Comparison of ENCODE assay signal across 17 mouse cellular contexts in genomic region chr1:182137204-182138125, GRCm38 (mm10). TPM values are rescaled to one million over a fixed set of nuclear protein-coding genes. Genes with fewer than 3 reads are reported as not detected.
DNase-seq lines count a peak whose midpoint lies in the region; ATAC-seq and TF ChIP-seq lines count a peak whose summit lies in the region.
"Had no signal": no experiment of that assay in that cellular context is flagged by ENCODE, and none has a peak within 500 bp of the region (broad histone marks: within the 10 kb centered on the region; RNA-seq: fewer than 3 reads in every experiment).

No protein-coding gene starts in this region.

- no peak for DNase-seq in heart, postnatal 25 days (ENCODE audit: low spot score)
- peak; percentile 40 for DNase-seq in neural tube, embryonic 11.5 days (ENCODE audit: low spot score)
- DNase-seq in neural tube, embryonic 10.5 days (ENCODE audit: extremely low spot score, low spot score), result no peak
- no peak for DNase-seq in hindbrain, embryonic 14.5 days (ENCODE audit: low spot score)
- DNase-seq in stomach, postnatal 0 days (ENCODE audit: low spot score), result peak; percentile 45
- no peak for DNase-seq in cerebellum, adult 9-11 months
- DNase-seq in liver, postnatal 0 days, result no peak
- DNase-seq: adrenal gland, postnatal 25 days; cerebellum, adult 11-12 months; right cerebral cortex, postnatal 4 days had no signal

- H3K9me3 ChIP-seq in heart, embryonic 14.5 days (ENCODE audit: control insufficient read depth, low read length), result no peaks in the 10 kb centered on the region
- no peaks in the 10 kb centered on the region for H3K9me3 ChIP-seq in neural tube, embryonic 11.5 days (ENCODE audit: control insufficient read depth, low read length)
- no peaks in the 10 kb centered on the region for H3K9me3 ChIP-seq in hindbrain, embryonic 14.5 days (ENCODE audit: control insufficient read depth, low read length)
- H3K9me3 ChIP-seq in stomach, postnatal 0 days (ENCODE audit: control insufficient read depth, low read length), result no peaks in the 10 kb centered on the region
- H3K9me3 ChIP-seq in liver, postnatal 0 days (ENCODE audit: low read length), result no peaks in the 10 kb centered on the region
- H3K9me3 ChIP-seq: liver, embryonic 12.5 days; midbrain, embryonic 10.5 days had no signal

- no peak overlapping the region for H3K27ac ChIP-seq in heart, embryonic 14.5 days (replicated peaks in 1 of 2; ENCODE audit: control insufficient read depth in 1 of 2, insufficient read depth in 1 of 2, low read depth in 2 of 2, low read length in 2 of 2)
- H3K27ac ChIP-seq in neural tube, embryonic 11.5 days (ENCODE audit: low read depth, low read length), result no peak overlapping the region
- no peak overlapping the region for H3K27ac ChIP-seq in hindbrain, embryonic 14.5 days
- H3K27ac ChIP-seq in stomach, postnatal 0 days (replicated peaks), result no peak overlapping the region
- H3K27ac ChIP-seq in liver, postnatal 0 days (ENCODE audit: low read depth), result no peak overlapping the region
- H3K27ac ChIP-seq: liver, embryonic 12.5 days; midbrain, embryonic 10.5 days had no signal

- 0 out of 4 replicates have a peak overlapping the region, but pooled peaks of 1 of the 2 experiments have one; percentile 11 for H3K4me3 ChIP-seq in heart, embryonic 14.5 days (ENCODE audit: control insufficient read depth in 1 of 2, insufficient read depth in 1 of 2, low read depth in 1 of 2, low read length in 2 of 2)
- no peak overlapping the region for H3K4me3 ChIP-seq in neural tube, embryonic 11.5 days (ENCODE audit: low read depth, low read length)
- no peak overlapping the region for H3K4me3 ChIP-seq in hindbrain, embryonic 14.5 days (replicated peaks; ENCODE audit: low read length)
- H3K4me3 ChIP-seq in stomach, postnatal 0 days (ENCODE audit: low read depth, low read length), result no peak overlapping the region
- no peak overlapping the region for H3K4me3 ChIP-seq in liver, postnatal 0 days (ENCODE audit: low read depth, low read length)
- H3K4me3 ChIP-seq: liver, embryonic 12.5 days; midbrain, embryonic 10.5 days had no signal

- intact Hi-C loops in heart, postnatal 25 days (cut with DNase I), result loop anchor here (5.0 kb wide), 1 partner anchor 400 kb away; no protein-coding TSS in a partner anchor

- H3K4me2 ChIP-seq in heart, embryonic 14.5 days (ENCODE audit: low read length), result peak overlapping the region; percentile 51
- 0 out of 2 replicates have a peak overlapping the region, but pooled peaks have one; percentile 12 for H3K4me2 ChIP-seq in neural tube, embryonic 11.5 days (ENCODE audit: low read depth)
- peak overlapping the region; percentile 21; the same call in 1 of the 2 replicates for H3K4me2 ChIP-seq in hindbrain, embryonic 14.5 days (replicated peaks)
- H3K4me2 ChIP-seq in stomach, postnatal 0 days (replicated peaks; ENCODE audit: low read depth), result no peak overlapping the region
- no peak overlapping the region for H3K4me2 ChIP-seq in liver, postnatal 0 days (ENCODE audit: low read depth, low read length)
- H3K4me2 ChIP-seq: liver, embryonic 12.5 days had no signal

- H3K9ac ChIP-seq in heart, embryonic 14.5 days (ENCODE audit: low read length), result no peak overlapping the region
- no peak overlapping the region for H3K9ac ChIP-seq in neural tube, embryonic 11.5 days (ENCODE audit: low read length)
- no peak overlapping the region for H3K9ac ChIP-seq in hindbrain, embryonic 14.5 days
- H3K9ac ChIP-seq in stomach, postnatal 0 days (ENCODE audit: low read length), result no peak overlapping the region
- H3K9ac ChIP-seq in liver, postnatal 0 days (replicated peaks), result no peak overlapping the region
- H3K9ac ChIP-seq: liver, embryonic 12.5 days had no signal

- ATAC-seq in heart, embryonic 14.5 days (ENCODE audit: insufficient number of reproducible peaks, insufficient read depth, low FRiP score, low read depth), result no peak
- 0 out of 2 replicates have a peak, but pooled peaks have one; percentile 28 for ATAC-seq in neural tube, embryonic 11.5 days (ENCODE audit: insufficient read depth, low FRiP score, low TSS enrichment)
- no peak for ATAC-seq in hindbrain, embryonic 14.5 days (ENCODE audit: low FRiP score)
- ATAC-seq in stomach, postnatal 0 days (ENCODE audit: low FRiP score, low TSS enrichment), result peak; percentile 36; the same call in 1 of the 2 replicates
- no peak for ATAC-seq in liver, postnatal 0 days
- ATAC-seq: liver, embryonic 12.5 days had no signal

- WGBS in heart, embryonic 14.5 days, result 48% methylated on average over 28 of the region's 28 CpGs
- WGBS in neural tube, embryonic 11.5 days, result 52% methylated on average over 28 of the region's 28 CpGs
- 59% methylated on average over 28 of the region's 28 CpGs for WGBS in hindbrain, embryonic 14.5 days
- 43% methylated on average over 26 of the region's 28 CpGs for WGBS in stomach, postnatal 0 days
- WGBS in liver, postnatal 0 days (ENCODE audit: insufficient replicate concordance), result 53% methylated on average over 28 of the region's 28 CpGs

- TF ChIP-seq CTCF in stomach, postnatal 0 days (IDR thresholded peaks at IDR 0.05; ENCODE audit: low read depth), result no peak
- TF ChIP-seq CTCF in liver, postnatal 0 days (IDR thresholded peaks at IDR 0.05; ENCODE audit: low read depth), result no peak

- no peak for TF ChIP-seq EP300 in stomach, postnatal 0 days (optimal IDR thresholded peaks at IDR 0.05)
- TF ChIP-seq EP300 in liver, postnatal 0 days (IDR thresholded peaks at IDR 0.05; ENCODE audit: low read depth), result no peak

- peaks cover 3 to 7% of the 10 kb centered on the region in 2 experiments; a peak in 1 of 4 replicates for H3K4me1 ChIP-seq in heart, embryonic 14.5 days (ENCODE audit: control insufficient read depth in 2 of 2, insufficient read depth in 2 of 2, low read length in 2 of 2)
- no peaks in the 10 kb centered on the region for H3K4me1 ChIP-seq in neural tube, embryonic 11.5 days (ENCODE audit: control insufficient read depth, insufficient read depth, low read length)
- no peaks in the 10 kb centered on the region for H3K4me1 ChIP-seq in hindbrain, embryonic 14.5 days (replicated peaks; ENCODE audit: control insufficient read depth, insufficient read depth, low read length)
- no peaks in the 10 kb centered on the region for H3K4me1 ChIP-seq in stomach, postnatal 0 days (replicated peaks; ENCODE audit: control insufficient read depth, insufficient read depth)
- H3K4me1 ChIP-seq in liver, postnatal 0 days (ENCODE audit: insufficient read depth), result peaks cover 6% of the 10 kb centered on the region; the same call in 1 of the 2 replicates

- H3K36me3 ChIP-seq in heart, embryonic 14.5 days (ENCODE audit: control insufficient read depth, insufficient read depth, low read length), result peaks cover 5% of the 10 kb centered on the region; the same call in 1 of the 2 replicates
- H3K36me3 ChIP-seq in neural tube, embryonic 11.5 days (ENCODE audit: control insufficient read depth, insufficient read depth, low read length), result no peaks in the 10 kb centered on the region
- peaks cover 5% of the 10 kb centered on the region for H3K36me3 ChIP-seq in hindbrain, embryonic 14.5 days (replicated peaks; ENCODE audit: control insufficient read depth, insufficient read depth)
- peaks cover 1% of the 10 kb centered on the region; the same call in 1 of the 2 replicates for H3K36me3 ChIP-seq in stomach, postnatal 0 days (ENCODE audit: control insufficient read depth, insufficient read depth, low read length)
- H3K36me3 ChIP-seq in liver, postnatal 0 days (replicated peaks; ENCODE audit: insufficient read depth, low read length), result 0 out of 2 replicates have a peak, but pooled peaks cover 4% of the 10 kb centered on the region

- no peaks in the 10 kb centered on the region for H3K27me3 ChIP-seq in heart, embryonic 14.5 days (ENCODE audit: control insufficient read depth, insufficient read depth, low read length)
- H3K27me3 ChIP-seq in neural tube, embryonic 11.5 days (ENCODE audit: control insufficient read depth, insufficient read depth, low read length), result no peaks in the 10 kb centered on the region
- H3K27me3 ChIP-seq in hindbrain, embryonic 14.5 days (ENCODE audit: control insufficient read depth, insufficient read depth, low read length), result no peaks in the 10 kb centered on the region
- H3K27me3 ChIP-seq in stomach, postnatal 0 days (ENCODE audit: control insufficient read depth, insufficient read depth, low read length), result no peaks in the 10 kb centered on the region
- no peaks in the 10 kb centered on the region for H3K27me3 ChIP-seq in liver, postnatal 0 days (ENCODE audit: insufficient read depth, low read length)

RNA-seq across cellular contexts. Expression of gene Srp9, which starts 12.9 kb away (rescaled TPM):
- 112 and 113 TPM in 2 replicates for polyA plus RNA-seq in heart, embryonic 14.5 days (2014; fragmentation: Nextera tagmentation; extraction: Ambion mirVana)
- total RNA-seq in heart, postnatal 25 days (2021), result 10 to 100 TPM; 39.8 to 42.7 TPM
- polyA plus RNA-seq in neural tube, embryonic 11.5 days (2014; fragmentation: Nextera tagmentation; extraction: Ambion mirVana), result 151 and 157 TPM in 2 replicates
- polyA plus RNA-seq in hindbrain, embryonic 14.5 days (2014; fragmentation: Nextera tagmentation; extraction: Ambion mirVana), result 139 and 142 TPM in 2 replicates
- 206 and 215 TPM in 2 replicates for polyA plus RNA-seq in stomach, postnatal 0 days (2015; fragmentation: Nextera tagmentation; extraction: Ambion mirVana)
- 109 and 119 TPM in 2 replicates for polyA plus RNA-seq in liver, postnatal 0 days (2015; fragmentation: Nextera tagmentation; extraction: Ambion mirVana)

RNA-seq across cellular contexts. Expression of gene Vmn1r1, which starts 26.8 kb away (rescaled TPM):
- not detected in 2 replicates for polyA plus RNA-seq in heart, embryonic 14.5 days (2014; fragmentation: Nextera tagmentation; extraction: Ambion mirVana)
- not detected for total RNA-seq in heart, postnatal 25 days (2021)
- polyA plus RNA-seq in neural tube, embryonic 11.5 days (2014; fragmentation: Nextera tagmentation; extraction: Ambion mirVana), result not detected in 2 replicates
- not detected in 2 replicates for polyA plus RNA-seq in hindbrain, embryonic 14.5 days (2014; fragmentation: Nextera tagmentation; extraction: Ambion mirVana)
- not detected in 2 replicates for polyA plus RNA-seq in stomach, postnatal 0 days (2015; fragmentation: Nextera tagmentation; extraction: Ambion mirVana)
- not detected in 2 replicates for polyA plus RNA-seq in liver, postnatal 0 days (2015; fragmentation: Nextera tagmentation; extraction: Ambion mirVana)
- total RNA-seq: adrenal gland, postnatal 25 days; CH12.LX; layer of hippocampus, postnatal 14 days; neutrophil, adult 5-6 weeks had no signal
- polyA plus RNA-seq: liver, embryonic 12.5 days; midbrain, embryonic 10.5 days; thymus, postnatal 0 days had no signal

Comparison
In these comparisons a context has a peak if more than half of its experiments do, and no peak if none do; other contexts are left out.
1. DNase-seq: peak in neural tube, embryonic 11.5 days (single experiment) and stomach, postnatal 0 days (single experiment); none in heart, postnatal 25 days (single experiment), neural tube, embryonic 10.5 days (single experiment), hindbrain, embryonic 14.5 days (single experiment), cerebellum, adult 9-11 months (single experiment) and liver, postnatal 0 days (single experiment).
2. ATAC-seq: peak in neural tube, embryonic 11.5 days (single experiment) and stomach, postnatal 0 days (single experiment); none in heart, embryonic 14.5 days (single experiment), hindbrain, embryonic 14.5 days (single experiment) and liver, postnatal 0 days (single experiment).
3. H3K4me2 ChIP-seq: peak in heart, embryonic 14.5 days (single experiment), neural tube, embryonic 11.5 days (single experiment) and hindbrain, embryonic 14.5 days (single experiment); none in stomach, postnatal 0 days (single experiment) and liver, postnatal 0 days (single experiment).